Mouse (Mus musculus): ENCODE data around the gene Art3. TPM values are rescaled to one million over a fixed set of nuclear protein-coding genes. Genes with fewer than 3 reads are reported as not detected.

The Art3 gene
- polyA plus RNA-seq, 1 experiment, result not detected

GRCm38 (mm10) chr5:92434571-92434985 is 103.0 kb downstream of the Art3 start:
- H3K36me3 ChIP-seq (replicated peaks; ENCODE audit: low read length), result peaks cover 13% of the 10 kb centered on the region

DNA sequence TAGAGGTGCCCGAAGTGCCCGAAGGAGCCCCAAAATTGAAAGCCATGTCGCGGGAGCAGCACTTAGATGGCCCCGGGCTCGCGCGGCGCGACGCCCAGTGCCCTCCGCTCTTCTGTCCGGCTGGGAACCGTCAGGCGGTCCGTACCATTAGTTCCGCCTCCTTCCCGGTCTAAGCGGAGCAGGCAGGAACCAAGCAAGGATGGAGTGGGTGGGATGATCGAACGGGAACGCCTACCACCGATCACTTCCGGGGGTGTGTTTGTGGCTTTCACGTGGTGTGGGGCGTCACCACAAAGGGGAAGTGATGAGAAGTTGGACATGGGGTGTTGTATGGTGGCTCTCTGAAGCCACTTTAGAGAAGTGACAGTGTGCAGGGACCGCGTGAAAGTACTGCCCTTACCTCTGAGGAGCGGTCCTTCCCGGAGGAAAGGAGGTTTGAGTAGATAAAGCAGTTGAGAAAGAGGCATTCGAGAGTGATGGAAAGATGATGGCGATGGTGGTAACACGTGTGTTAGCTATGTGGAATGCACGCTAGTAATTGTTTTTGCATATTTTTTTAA is 103.5 kb downstream of the Art3 start, which contains the start of gene Nup54:
Gene Nup54 (minus strand): TSS at position 195 of the 560 bp plus-strand sequence.
- Histone ChIP-seq H3K4me3 (replicated peaks) (peak within 1 kb of the TSS; percentile 96), H3K4me1 (peaks cover 33% of the 10 kb centered on the region), H3K9me3 (no peaks in the 10 kb centered on the region), H3K36me3 (replicated peaks; ENCODE audit: low read length) (peaks cover 11% of the 10 kb centered on the region), H3K27me3 (replicated peaks) (no peaks in the 10 kb centered on the region)
- TF ChIP-seq FLI1 (IDR thresholded peaks at IDR 0.05; ENCODE audit: low read length), result peak; percentile 91
- no peak for TF ChIP-seq GATA1 (IDR thresholded peaks at IDR 0.05; ENCODE audit: borderline replicate concordance, low read length)

More at GRCm38 (mm10) chr5:92434571-92434985, 103.0 kb downstream of the Art3 start:
- Histone ChIP-seq H3K4me1 (peaks cover 30% of the 10 kb centered on the region), H3K9me3 (no peaks in the 10 kb centered on the region), H3K4me3 (replicated peaks) (peak overlapping the region; percentile 96), H3K27me3 (replicated peaks) (no peaks in the 10 kb centered on the region)
- TF ChIP-seq GATA1 (IDR thresholded peaks at IDR 0.05; ENCODE audit: borderline replicate concordance, low read length) (no peak), FLI1 (IDR thresholded peaks at IDR 0.05; ENCODE audit: low read length) (no peak)

DNA sequence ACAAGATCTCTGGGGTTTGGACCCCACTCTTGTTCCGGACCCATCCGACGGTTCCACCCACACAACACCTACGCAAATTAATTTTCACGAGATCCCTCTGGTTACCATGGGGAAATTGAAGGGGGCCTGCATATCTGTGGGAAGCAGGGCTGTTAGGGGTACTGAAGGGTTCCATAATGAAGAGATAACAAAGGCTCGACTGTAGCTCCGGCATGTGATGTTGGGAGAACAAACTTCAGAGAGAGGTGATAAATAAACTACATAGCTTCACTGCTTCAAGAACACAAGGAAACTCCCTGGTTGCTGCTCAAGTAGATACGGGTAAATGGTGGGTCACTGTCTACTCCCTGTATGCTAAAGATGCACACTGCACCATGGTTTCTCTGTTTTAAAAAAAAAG is 106.9 kb downstream of the Art3 start:
- TF ChIP-seq FLI1 (IDR thresholded peaks at IDR 0.05; ENCODE audit: low read length), result no peak
- no peak for TF ChIP-seq GATA1 (IDR thresholded peaks at IDR 0.05; ENCODE audit: borderline replicate concordance, low read length)
- Histone ChIP-seq H3K4me1 (peaks cover 58% of the 10 kb centered on the region), H3K9me3 (no peaks in the 10 kb centered on the region), H3K27me3 (replicated peaks) (no peaks in the 10 kb centered on the region), H3K4me3 (replicated peaks) (no peak overlapping the region), H3K36me3 (replicated peaks; ENCODE audit: low read length) (peaks cover 5% of the 10 kb centered on the region)

DNA sequence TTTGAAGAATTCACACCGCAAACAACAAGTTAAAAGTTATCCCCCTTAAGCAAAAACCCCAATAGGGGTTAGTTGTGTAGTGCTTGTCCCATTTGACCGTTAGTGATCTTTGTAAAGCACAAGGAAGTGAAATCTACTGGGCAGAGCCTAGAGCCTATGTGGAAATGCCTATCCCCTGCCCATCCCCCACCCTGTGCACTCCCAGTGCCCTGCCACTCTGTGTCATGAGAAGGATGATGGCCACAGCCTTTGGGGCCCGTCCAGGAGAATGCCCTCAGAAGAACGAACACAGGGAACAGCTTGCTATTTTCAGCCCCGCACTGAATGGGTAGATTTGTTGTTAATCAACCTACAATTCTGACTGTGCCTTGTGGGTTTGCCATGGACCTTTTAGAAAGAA is 109.9 kb downstream of the Art3 start:
- H3K27me3 ChIP-seq (replicated peaks), result no peaks in the 10 kb centered on the region
- TF ChIP-seq FLI1 (IDR thresholded peaks at IDR 0.05; ENCODE audit: low read length), result no peak
- no peak for TF ChIP-seq GATA1 (IDR thresholded peaks at IDR 0.05; ENCODE audit: borderline replicate concordance, low read length)
- H3K9me3 ChIP-seq, result no peaks in the 10 kb centered on the region
- no peak overlapping the region for H3K4me3 ChIP-seq (replicated peaks)
- peaks cover 56% of the 10 kb centered on the region for H3K4me1 ChIP-seq
- peaks cover 29% of the 10 kb centered on the region for H3K36me3 ChIP-seq (replicated peaks; ENCODE audit: low read length)

DNA sequence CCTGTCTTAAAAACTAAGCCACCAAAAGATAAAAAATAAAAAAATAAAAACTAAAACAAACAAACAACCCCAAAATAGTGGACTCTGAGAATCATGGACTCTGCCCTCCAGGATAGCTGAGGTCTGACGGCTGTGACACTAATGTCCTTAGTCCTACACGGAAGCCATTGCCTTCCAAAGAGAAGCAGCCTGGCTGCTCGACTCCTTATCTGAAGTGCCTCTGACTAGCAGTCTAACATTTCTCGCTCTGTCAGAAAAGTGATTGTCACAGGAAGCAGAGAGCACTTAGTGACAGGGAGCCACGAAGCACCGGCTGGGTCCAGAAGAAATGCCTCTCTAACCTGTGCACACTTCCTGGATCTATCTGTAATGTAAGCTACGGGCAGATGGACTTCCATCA is 111.3 kb downstream of the Art3 start:
- TF ChIP-seq FLI1 (IDR thresholded peaks at IDR 0.05; ENCODE audit: low read length) (no peak), GATA1 (IDR thresholded peaks at IDR 0.05; ENCODE audit: borderline replicate concordance, low read length) (no peak)
- no peaks in the 10 kb centered on the region for H3K27me3 ChIP-seq (replicated peaks)
- no peaks in the 10 kb centered on the region for H3K9me3 ChIP-seq
- H3K4me1 ChIP-seq, result peaks cover 49% of the 10 kb centered on the region
- peaks cover 43% of the 10 kb centered on the region for H3K36me3 ChIP-seq (replicated peaks; ENCODE audit: low read length)
- H3K4me3 ChIP-seq (replicated peaks), result peak overlapping the region; percentile 19

DNA sequence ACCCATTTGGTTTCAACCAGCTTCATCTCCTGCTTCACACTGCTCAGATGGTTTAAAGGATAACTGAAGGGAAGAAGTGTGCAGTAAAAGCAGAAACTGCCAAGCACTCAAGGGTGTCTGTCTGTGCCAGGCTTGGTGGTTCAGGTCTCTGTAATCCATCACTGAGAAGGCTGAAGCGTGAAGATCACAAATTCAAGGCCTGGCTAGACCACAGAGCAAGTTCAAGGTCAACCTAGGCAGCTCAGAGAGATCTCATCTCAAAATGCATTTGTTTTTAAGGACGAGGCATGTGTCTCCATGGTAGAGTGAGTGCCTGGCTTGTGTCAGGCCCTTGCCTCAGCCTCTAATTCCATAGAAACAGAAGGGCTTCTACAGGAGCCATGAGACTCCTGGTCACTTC is 113.4 kb downstream of the Art3 start:
- H3K36me3 ChIP-seq (replicated peaks; ENCODE audit: low read length), result peaks cover 64% of the 10 kb centered on the region
- H3K9me3 ChIP-seq, result no peaks in the 10 kb centered on the region
- H3K4me1 ChIP-seq, result peaks cover 33% of the 10 kb centered on the region
- TF ChIP-seq GATA1 (IDR thresholded peaks at IDR 0.05; ENCODE audit: borderline replicate concordance, low read length) (no peak), FLI1 (IDR thresholded peaks at IDR 0.05; ENCODE audit: low read length) (no peak)
- H3K27me3 ChIP-seq (replicated peaks), result no peaks in the 10 kb centered on the region
- H3K4me3 ChIP-seq (replicated peaks), result no peak overlapping the region

DNA sequence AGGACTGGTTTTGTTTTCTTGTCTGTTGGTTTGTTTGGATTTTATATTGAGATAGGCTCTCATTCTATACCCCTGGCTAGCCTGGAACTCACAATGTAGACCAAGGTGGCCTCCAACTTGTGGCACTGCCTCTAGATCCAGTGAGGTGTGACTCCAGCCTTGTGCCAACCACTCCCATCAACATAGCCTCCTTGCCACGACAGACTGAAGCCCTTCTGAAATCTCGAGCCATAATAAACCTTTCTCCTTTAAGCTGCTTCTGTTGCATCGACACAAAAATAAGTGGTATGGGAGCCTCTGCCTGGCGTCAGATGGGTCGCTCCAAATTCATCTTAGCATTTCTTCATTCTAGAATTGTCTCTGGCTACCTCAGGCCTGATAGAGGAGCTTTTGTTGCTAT is 115.1 kb downstream of the Art3 start:
- Histone ChIP-seq H3K36me3 (replicated peaks; ENCODE audit: low read length) (peaks cover 82% of the 10 kb centered on the region), H3K4me3 (replicated peaks) (no peak overlapping the region), H3K4me1 (peaks cover 19% of the 10 kb centered on the region), H3K27me3 (replicated peaks) (no peaks in the 10 kb centered on the region), H3K9me3 (no peaks in the 10 kb centered on the region)
- TF ChIP-seq GATA1 (IDR thresholded peaks at IDR 0.05; ENCODE audit: borderline replicate concordance, low read length) (no peak), FLI1 (IDR thresholded peaks at IDR 0.05; ENCODE audit: low read length) (no peak)

- peaks cover 86% of the 10 kb centered on the region for H3K36me3 ChIP-seq (replicated peaks; ENCODE audit: low read length)
- H3K9me3 ChIP-seq, result no peaks in the 10 kb centered on the region
- peaks cover 6% of the 10 kb centered on the region; the same call in 1 of the 2 replicates for H3K4me1 ChIP-seq
- TF ChIP-seq GATA1 (IDR thresholded peaks at IDR 0.05; ENCODE audit: borderline replicate concordance, low read length) (no peak), FLI1 (IDR thresholded peaks at IDR 0.05; ENCODE audit: low read length) (no peak)
- H3K27me3 ChIP-seq (replicated peaks), result no peaks in the 10 kb centered on the region
- no peak overlapping the region for H3K4me3 ChIP-seq (replicated peaks)
Observed at GRCm38 (mm10) chr5:92452876-92453275, 121.2 kb downstream of the Art3 start.

DNA sequence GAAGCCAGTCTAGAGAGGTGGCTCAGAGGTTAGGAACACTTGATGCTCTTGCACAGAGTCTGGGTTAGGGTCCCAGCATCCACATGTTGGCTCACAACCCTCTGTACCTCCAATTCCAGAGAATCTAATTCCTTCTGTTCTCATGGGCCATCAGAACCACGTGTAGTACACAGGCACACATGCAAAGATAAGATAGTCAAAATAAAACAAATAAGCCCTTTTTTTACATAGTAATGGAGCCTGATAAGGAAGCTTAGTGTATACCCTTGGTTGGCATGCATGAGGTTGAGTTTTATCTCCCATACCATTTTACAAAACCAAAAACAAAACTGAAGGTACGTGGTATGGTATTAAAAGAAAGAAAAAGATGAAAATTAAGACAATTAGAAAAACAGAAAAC is 125.8 kb downstream of the Art3 start:
- Histone ChIP-seq H3K36me3 (replicated peaks; ENCODE audit: low read length) (peaks cover 70% of the 10 kb centered on the region), H3K9me3 (no peaks in the 10 kb centered on the region), H3K4me1 (peaks cover 6% of the 10 kb centered on the region; the same call in 1 of the 2 replicates), H3K4me3 (replicated peaks) (no peak overlapping the region), H3K27me3 (replicated peaks) (no peaks in the 10 kb centered on the region)
- TF ChIP-seq FLI1 (IDR thresholded peaks at IDR 0.05; ENCODE audit: low read length) (no peak), GATA1 (IDR thresholded peaks at IDR 0.05; ENCODE audit: borderline replicate concordance, low read length) (no peak)

DNA sequence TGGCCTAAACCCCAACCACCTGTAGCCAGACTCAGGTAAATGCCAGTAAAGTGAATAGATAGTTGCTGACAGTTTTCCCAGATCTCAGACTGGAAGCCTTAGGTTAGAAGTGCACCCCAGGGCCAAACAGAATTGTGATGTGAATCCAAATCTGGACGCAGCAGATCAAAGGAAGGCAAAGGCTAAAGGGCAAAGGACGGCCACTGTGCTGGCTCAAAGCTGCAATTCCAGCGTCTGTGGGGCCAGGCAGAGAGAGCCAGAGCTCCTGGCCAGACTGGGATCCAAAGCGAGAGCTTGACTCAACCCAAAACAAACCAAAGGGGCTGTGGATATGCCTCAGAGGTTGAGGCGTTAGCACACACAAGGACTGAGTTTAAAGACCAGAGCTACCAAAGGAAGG is 127.1 kb downstream of the Art3 start:
- H3K36me3 ChIP-seq (replicated peaks; ENCODE audit: low read length), result peaks cover 59% of the 10 kb centered on the region
- TF ChIP-seq GATA1 (IDR thresholded peaks at IDR 0.05; ENCODE audit: borderline replicate concordance, low read length) (no peak), FLI1 (IDR thresholded peaks at IDR 0.05; ENCODE audit: low read length) (no peak)
- H3K9me3 ChIP-seq, result no peaks in the 10 kb centered on the region
- no peaks in the 10 kb centered on the region for H3K27me3 ChIP-seq (replicated peaks)
- H3K4me1 ChIP-seq, result peaks cover 6% of the 10 kb centered on the region; the same call in 1 of the 2 replicates
- no peak overlapping the region for H3K4me3 ChIP-seq (replicated peaks)
